Mouse (Mus musculus) limb, embryonic 13.5 days (tissue): ENCODE data around the gene Hoxb9. TPM values are rescaled to one million over a fixed set of nuclear protein-coding genes. Genes with fewer than 3 reads are reported as not detected.

Experiments used
- ATAC-seq: fragments of 200-750 bp; cut with Nextera tagmentation; 2 replicates; pipeline ENCODE4 v1.8.0; 2017; ENCODE audit warnings: low read depth, moderate number of reproducible peaks, moderate TSS enrichment; ENCODE audit not compliant: low FRiP score
- H3K27ac ChIP-seq: fragments of 300-500 bp; sonication (generic); 2 replicates; pipeline ENCODE4 v1.5.1; 2015; ENCODE audit warnings: inconsistent platforms, mild to moderate bottlenecking, moderate library complexity
- H3K27me3 ChIP-seq: fragments of 300-500 bp; sonication (generic); 2 replicates; pipeline ENCODE4 v1.6.1; 2015; ENCODE audit warnings: mild to moderate bottlenecking, inconsistent platforms
- H3K36me3 ChIP-seq: fragments of 300-500 bp; sonication (generic); 2 replicates; pipeline ENCODE4 v1.6.1; 2015; ENCODE audit warnings: inconsistent platforms, mild to moderate bottlenecking, moderate library complexity
- H3K4me1 ChIP-seq: fragments of 300-500 bp; sonication (generic); 2 replicates; pipeline ENCODE4 v1.6.1; 2015; ENCODE audit warnings: inconsistent platforms
- H3K4me2 ChIP-seq: fragments of 300-500 bp; sonication (generic); replicated peaks from 2 replicates; pipeline ENCODE4 v1.6.1; 2015; ENCODE audit warnings: inconsistent platforms, mild to moderate bottlenecking, moderate library complexity
- H3K4me3 ChIP-seq: fragments of 300-500 bp; sonication (generic); 2 replicates; pipeline ENCODE4 v1.5.1; 2015; ENCODE audit warnings: moderate library complexity, mild to moderate bottlenecking, inconsistent platforms
- H3K9ac ChIP-seq: fragments of 300-500 bp; sonication (generic); 2 replicates; pipeline ENCODE4 v1.6.1; 2015; ENCODE audit warnings: mild to moderate bottlenecking, inconsistent platforms
- H3K9me3 ChIP-seq: fragments of 300-500 bp; sonication (generic); 2 replicates; pipeline ENCODE4 v1.6.1; 2016; ENCODE audit warnings: inconsistent platforms
- WGBS: fragments of 180-500 bp; shearing (Covaris S2); methylation state at CpG from one replicate; pipeline ENCODE4 v1.1.7; 2015; 5-methylcytosine and 5-hydroxymethylcytosine counted together
- polyA plus RNA-seq: library from polyadenylated mRNA; unstranded; fragments of >200 nt; fragmentation: Nextera tagmentation; extraction: Ambion mirVana; gene quantifications from 2 replicates; pipeline ENCODE4 v1.2.1, GENCODE M21; 2015

Gene Hoxb9
- polyA plus RNA-seq, 1 experiment from 2014 or later = 1.3 TPM

- H3K4me2 ChIP-seq = no peak overlapping the region; the same call in 1 of the 2 replicates
- H3K27ac ChIP-seq = no peak overlapping the region
- ATAC-seq = no peak
- peaks cover 99% of the 10 kb centered on the region for H3K27me3 ChIP-seq
- H3K9me3 ChIP-seq = no peaks in the 10 kb centered on the region
- H3K9ac ChIP-seq = no peak overlapping the region
- no peaks in the 10 kb centered on the region for H3K36me3 ChIP-seq
- H3K4me1 ChIP-seq = peaks cover 29% of the 10 kb centered on the region
- H3K4me3 ChIP-seq = no peak overlapping the region
- under 1% methylated on average over 19 of the region's 19 CpGs for WGBS
Measured at GRCm38 (mm10) chr11:96269869-96270268, 1.4 kb upstream of the Hoxb9 start.

GRCm38 (mm10) chr11:96271541-96272011, 319 bp downstream of the Hoxb9 start:
- peak overlapping the region; percentile 31 for H3K4me3 ChIP-seq
- WGBS = under 1% methylated on average over 51 of the region's 52 CpGs
- H3K4me2 ChIP-seq = peak overlapping the region; percentile 52
- no peak overlapping the region; the same call in 1 of the 2 replicates for H3K9ac ChIP-seq
- no peak for ATAC-seq
- peaks cover 99% of the 10 kb centered on the region for H3K27me3 ChIP-seq
- peaks cover 24% of the 10 kb centered on the region for H3K4me1 ChIP-seq
- H3K36me3 ChIP-seq = no peaks in the 10 kb centered on the region
- no peaks in the 10 kb centered on the region for H3K9me3 ChIP-seq
- no peak overlapping the region for H3K27ac ChIP-seq

GRCm38 (mm10) chr11:96272024-96272921, 1.0 kb downstream of the Hoxb9 start:
- H3K9ac ChIP-seq = 0 out of 2 replicates have a peak overlapping the region, but pooled peaks have one; percentile 1
- peak overlapping the region; percentile 31 for H3K4me3 ChIP-seq
- whole genome bisulfite sequencing = under 1% methylated on average over 55 of the region's 58 CpGs
- no peak overlapping the region for H3K27ac ChIP-seq
- no peak for ATAC-seq
- H3K4me1 ChIP-seq = peaks cover 24% of the 10 kb centered on the region
- no peaks in the 10 kb centered on the region for H3K36me3 ChIP-seq
- no peaks in the 10 kb centered on the region for H3K9me3 ChIP-seq
- H3K4me2 ChIP-seq = peak overlapping the region; percentile 52
- H3K27me3 ChIP-seq = peaks cover 99% of the 10 kb centered on the region

GRCm38 (mm10) chr11:96274428-96274827, 3.2 kb downstream of the Hoxb9 start:
- Histone ChIP-seq H3K27me3 (peaks cover 99% of the 10 kb centered on the region), H3K9ac (no peak overlapping the region), H3K4me3 (no peak overlapping the region), H3K4me2 (no peak overlapping the region), H3K4me1 (peaks cover 24% of the 10 kb centered on the region), H3K9me3 (no peaks in the 10 kb centered on the region), H3K36me3 (no peaks in the 10 kb centered on the region), H3K27ac (no peak overlapping the region)
- no peak for ATAC-seq
- WGBS = 17% methylated on average over 10 of the region's 10 CpGs

- Histone ChIP-seq H3K27ac (no peak overlapping the region), H3K9me3 (no peaks in the 10 kb centered on the region), H3K9ac (no peak overlapping the region), H3K4me1 (peaks cover 16% of the 10 kb centered on the region), H3K4me3 (no peak overlapping the region), H3K36me3 (no peaks in the 10 kb centered on the region), H3K27me3 (peaks cover 99% of the 10 kb centered on the region), H3K4me2 (no peak overlapping the region)
- no peak for ATAC-seq
- WGBS = 22% methylated on average over 4 of the region's 4 CpGs
Measured at GRCm38 (mm10) chr11:96275896-96276295, 4.6 kb downstream of the Hoxb9 start.

- Histone ChIP-seq H3K36me3 (no peaks in the 10 kb centered on the region), H3K4me2 (no peak overlapping the region), H3K4me1 (peaks cover 2% of the 10 kb centered on the region; the same call in 1 of the 2 replicates), H3K9ac (no peak overlapping the region), H3K27me3 (peaks cover 97% of the 10 kb centered on the region), H3K9me3 (no peaks in the 10 kb centered on the region), H3K4me3 (no peak overlapping the region), H3K27ac (no peak overlapping the region)
- ATAC-seq = no peak
- 2% methylated on average over 35 of the region's 35 CpGs for WGBS
Measured at GRCm38 (mm10) chr11:96277151-96278044, 6.1 kb downstream of the Hoxb9 start.

- no peak overlapping the region for H3K9ac ChIP-seq
- no peaks in the 10 kb centered on the region for H3K9me3 ChIP-seq
- ATAC-seq = no peak
- no peak overlapping the region for H3K4me3 ChIP-seq
- H3K27me3 ChIP-seq = peaks cover 97% of the 10 kb centered on the region
- H3K4me2 ChIP-seq = no peak overlapping the region
- peaks cover 6% of the 10 kb centered on the region for H3K4me1 ChIP-seq
- 7% methylated on average over 14 of the region's 14 CpGs for WGBS
- no peaks in the 10 kb centered on the region for H3K36me3 ChIP-seq
- no peak overlapping the region for H3K27ac ChIP-seq
Measured at GRCm38 (mm10) chr11:96278324-96278723, 7.1 kb downstream of the Hoxb9 start.

- Histone ChIP-seq H3K27ac (no peak overlapping the region), H3K4me2 (no peak overlapping the region), H3K9ac (no peak overlapping the region), H3K27me3 (peaks cover 97% of the 10 kb centered on the region), H3K4me3 (no peak overlapping the region), H3K4me1 (peaks cover 6% of the 10 kb centered on the region), H3K9me3 (no peaks in the 10 kb centered on the region), H3K36me3 (no peaks in the 10 kb centered on the region)
- WGBS = under 1% methylated on average over 9 of the region's 9 CpGs
- ATAC-seq = no peak
Measured at GRCm38 (mm10) chr11:96278773-96279172, 7.5 kb downstream of the Hoxb9 start.

- no peak overlapping the region for H3K9ac ChIP-seq
- H3K27ac ChIP-seq = no peak overlapping the region
- no peak overlapping the region for H3K4me2 ChIP-seq
- no peak overlapping the region for H3K4me3 ChIP-seq
- H3K4me1 ChIP-seq = peaks cover 13% of the 10 kb centered on the region
- H3K36me3 ChIP-seq = no peaks in the 10 kb centered on the region
- H3K27me3 ChIP-seq = peaks cover 97% of the 10 kb centered on the region
- ATAC-seq = no peak
- H3K9me3 ChIP-seq = no peaks in the 10 kb centered on the region
- 2% methylated on average over 31 of the region's 31 CpGs for WGBS
Measured at GRCm38 (mm10) chr11:96279421-96280233, 8.4 kb downstream of the Hoxb9 start.

- no peak overlapping the region for H3K9ac ChIP-seq
- H3K27ac ChIP-seq = no peak overlapping the region
- H3K36me3 ChIP-seq = no peaks in the 10 kb centered on the region
- H3K27me3 ChIP-seq = peaks cover 97% of the 10 kb centered on the region
- WGBS = 10% methylated on average over 8 of the region's 8 CpGs
- no peak overlapping the region for H3K4me2 ChIP-seq
- no peaks in the 10 kb centered on the region for H3K9me3 ChIP-seq
- ATAC-seq = no peak
- no peak overlapping the region for H3K4me3 ChIP-seq
- H3K4me1 ChIP-seq = peaks cover 16% of the 10 kb centered on the region
Measured at GRCm38 (mm10) chr11:96280399-96281378, 9.4 kb downstream of the Hoxb9 start.
